Mouse (Mus musculus): ENCODE results near the gene Glrp1.

Glrp1 gene

GRCm38 (mm10) chr1:88463241-88463640 is 46.6 kb downstream of the Glrp1 start:
- no peak for DNase-seq (ENCODE audit: extremely low spot score, low spot score)

GRCm38 (mm10) chr1:88462484-88462883 is 47.4 kb downstream of the Glrp1 start:
- DNase-seq (ENCODE audit: extremely low spot score, low spot score) = no peak

- no peak for DNase-seq (ENCODE audit: extremely low spot score, low spot score)
These were observed 48.8 kb downstream of the Glrp1 start for GRCm38 (mm10) chr1:88461096-88461495.

- no peak for DNase-seq (ENCODE audit: extremely low spot score, low spot score)
These were observed 50.2 kb downstream of the Glrp1 start for GRCm38 (mm10) chr1:88459655-88460054.

- no peak for DNase-seq (ENCODE audit: extremely low spot score, low spot score)
These were observed 50.7 kb downstream of the Glrp1 start for GRCm38 (mm10) chr1:88459196-88459595.

- peak; percentile 75 for DNase-seq (ENCODE audit: extremely low spot score, low spot score)
These were observed 53.3 kb downstream of the Glrp1 start for GRCm38 (mm10) chr1:88456451-88457072.

GRCm38 (mm10) chr1:88455761-88456160 is 54.1 kb downstream of the Glrp1 start:
- DNase-seq (ENCODE audit: extremely low spot score, low spot score) = no peak

GRCm38 (mm10) chr1:88454703-88455102 is 55.2 kb downstream of the Glrp1 start:
- DNase-seq (ENCODE audit: extremely low spot score, low spot score) = no peak

- DNase-seq (ENCODE audit: extremely low spot score, low spot score) = no peak
These were observed 57.7 kb downstream of the Glrp1 start for GRCm38 (mm10) chr1:88452198-88452597.

GRCm38 (mm10) chr1:88450668-88451067 is 59.2 kb downstream of the Glrp1 start:
- DNase-seq (ENCODE audit: extremely low spot score, low spot score) = no peak
